Mouse (Mus musculus) common myeloid progenitor, adult 5-6 weeks (primary cell): Measurements from ENCODE around the gene 1110008L16Rik. TPM values are rescaled to one million over a fixed set of nuclear protein-coding genes. Genes with fewer than 3 reads are reported as not detected.
"Not testable (repeated sequence)": the region's sequence is repeated elsewhere in the genome, so short reads cannot be mapped to it uniquely, and the experiment has no call there.

Source experiments
- ATAC-seq: replicated peaks from 2 replicates; pipeline ENCODE4 v1.8.0; 2016; ENCODE audit warnings: low read depth, mild to moderate bottlenecking, moderate TSS enrichment, inconsistent platforms; ENCODE audit not compliant: poor library complexity, severe bottlenecking
- total RNA-seq: library from RNA; stranded (forward); fragments of 200-1000, 187-1606 nt; gene quantifications from 2 replicates; pipeline ENCODE4 v1.2.3, GENCODE M21; 2017

1110008L16Rik gene
- total RNA-seq, 1 experiment from 2014 or later = 35.7 TPM

- ATAC-seq = no peak
These were observed 34.3 kb downstream of the 1110008L16Rik start for GRCm38 (mm10) chr12:55333662-55334061.

- ATAC-seq = not testable (repeated sequence)
These were observed 39.1 kb downstream of the 1110008L16Rik start for GRCm38 (mm10) chr12:55338490-55338889.

- 0 out of 2 replicates have a peak, but pooled peaks have one; percentile 26 for ATAC-seq
These were observed 43.7 kb downstream of the 1110008L16Rik start for GRCm38 (mm10) chr12:55343045-55343444.

- ATAC-seq = no peak
These were observed 44.6 kb downstream of the 1110008L16Rik start for GRCm38 (mm10) chr12:55343998-55344397.

- ATAC-seq = peak; percentile 82
These were observed 45.2 kb downstream of the 1110008L16Rik start for GRCm38 (mm10) chr12:55344583-55344982.

GRCm38 (mm10) chr12:55353423-55353822 is 54.0 kb downstream of the 1110008L16Rik start:
- ATAC-seq = no peak

GRCm38 (mm10) chr12:55354904-55355303 is 55.5 kb downstream of the 1110008L16Rik start:
- ATAC-seq = peak; percentile 82

- no peak for ATAC-seq
These were observed 57.9 kb downstream of the 1110008L16Rik start for GRCm38 (mm10) chr12:55357303-55357702.

- ATAC-seq = peak; percentile 87
These were observed 61.6 kb downstream of the 1110008L16Rik start for GRCm38 (mm10) chr12:55360929-55361328.

GRCm38 (mm10) chr12:55365083-55365482 is 65.7 kb downstream of the 1110008L16Rik start:
- no peak for ATAC-seq

- peak; percentile 52; the same call in 1 of the 2 replicates for ATAC-seq
These were observed 73.2 kb downstream of the 1110008L16Rik start for GRCm38 (mm10) chr12:55372424-55373055.

- ATAC-seq = no peak
These were observed 77.7 kb downstream of the 1110008L16Rik start for GRCm38 (mm10) chr12:55376956-55377609.

GRCm38 (mm10) chr12:55377610-55377980 is 78.2 kb downstream of the 1110008L16Rik start:
- no peak for ATAC-seq

GRCm38 (mm10) chr12:55384023-55384749 is 84.8 kb downstream of the 1110008L16Rik start, which contains the start of gene Psma6:
Gene Psma6 (plus strand): TSS chr12:55384222.
- no peak for ATAC-seq

GRCm38 (mm10) chr12:55384826-55385225 is 85.4 kb downstream of the 1110008L16Rik start:
- no peak for ATAC-seq

GRCm38 (mm10) chr12:55385931-55386330 is 86.6 kb downstream of the 1110008L16Rik start:
- no peak for ATAC-seq

GRCm38 (mm10) chr12:55386456-55386855 is 87.1 kb downstream of the 1110008L16Rik start:
- ATAC-seq = no peak

GRCm38 (mm10) chr12:55387083-55387787 is 87.9 kb downstream of the 1110008L16Rik start:
- ATAC-seq = peak; percentile 16; the same call in 1 of the 2 replicates

GRCm38 (mm10) chr12:55387788-55388465 is 88.5 kb downstream of the 1110008L16Rik start:
- ATAC-seq = no peak

GRCm38 (mm10) chr12:55388478-55388877 is 89.1 kb downstream of the 1110008L16Rik start:
- ATAC-seq = peak; percentile 37
